Mouse (Mus musculus): ENCODE results near the gene Ppp1r36. TPM values are rescaled to one million over a fixed set of nuclear protein-coding genes. Genes with fewer than 3 reads are reported as not detected.
"Not testable (repeated sequence)": the region's sequence is repeated elsewhere in the genome, so short reads cannot be mapped to it uniquely, and the experiment has no call there.

Gene Ppp1r36
- polyA plus RNA-seq, 1 experiment from 2014 or later, result 1.9 TPM

- no peak overlapping the region for H3K4me2 ChIP-seq (replicated peaks; ENCODE audit: low read depth, low read length)
- H3K36me3 ChIP-seq (ENCODE audit: control insufficient read depth, insufficient read depth, low read length), result no peaks in the 10 kb centered on the region
- no peaks in the 10 kb centered on the region for H3K4me1 ChIP-seq (replicated peaks; ENCODE audit: control insufficient read depth, insufficient read depth, low read length)
- no peak for DNase-seq (ENCODE audit: low spot score)
- WGBS, result 58% methylated on average over 5 of the region's 5 CpGs
- ATAC-seq (ENCODE audit: low FRiP score), result no peak
- no peak overlapping the region for H3K9ac ChIP-seq (ENCODE audit: low read depth, low read length)
- H3K4me3 ChIP-seq (ENCODE audit: low read depth, low read length), result no peak overlapping the region
- H3K27me3 ChIP-seq (ENCODE audit: control insufficient read depth, insufficient read depth, low read length), result no peaks in the 10 kb centered on the region
- H3K9me3 ChIP-seq (ENCODE audit: control insufficient read depth, low read length), result no peaks in the 10 kb centered on the region
- H3K27ac ChIP-seq (ENCODE audit: low read depth, low read length), result no peak overlapping the region
These were observed 13.6 kb downstream of the Ppp1r36 start for GRCm38 (mm10) chr12:76430879-76431406.

- Histone ChIP-seq H3K36me3 (ENCODE audit: control insufficient read depth, insufficient read depth, low read length) (no peaks in the 10 kb centered on the region), H3K4me3 (ENCODE audit: low read depth, low read length) (no peak overlapping the region), H3K27ac (ENCODE audit: low read depth, low read length) (no peak overlapping the region), H3K9me3 (ENCODE audit: control insufficient read depth, low read length) (no peaks in the 10 kb centered on the region), H3K4me2 (replicated peaks; ENCODE audit: low read depth, low read length) (no peak overlapping the region), H3K4me1 (replicated peaks; ENCODE audit: control insufficient read depth, insufficient read depth, low read length) (no peaks in the 10 kb centered on the region), H3K9ac (ENCODE audit: low read depth, low read length) (no peak overlapping the region), H3K27me3 (ENCODE audit: control insufficient read depth, insufficient read depth, low read length) (no peaks in the 10 kb centered on the region)
- no peak for ATAC-seq (ENCODE audit: low FRiP score)
- WGBS, result 92% methylated on average over 6 of the region's 6 CpGs
- no peak for DNase-seq (ENCODE audit: low spot score)
These were observed 14.1 kb downstream of the Ppp1r36 start for GRCm38 (mm10) chr12:76431431-76431830.

- Histone ChIP-seq H3K4me2 (replicated peaks; ENCODE audit: low read depth, low read length) (no peak overlapping the region), H3K27me3 (ENCODE audit: control insufficient read depth, insufficient read depth, low read length) (no peaks in the 10 kb centered on the region), H3K4me1 (replicated peaks; ENCODE audit: control insufficient read depth, insufficient read depth, low read length) (no peaks in the 10 kb centered on the region), H3K9ac (ENCODE audit: low read depth, low read length) (no peak overlapping the region), H3K27ac (ENCODE audit: low read depth, low read length) (no peak overlapping the region), H3K36me3 (ENCODE audit: control insufficient read depth, insufficient read depth, low read length) (no peaks in the 10 kb centered on the region), H3K9me3 (ENCODE audit: control insufficient read depth, low read length) (no peaks in the 10 kb centered on the region), H3K4me3 (ENCODE audit: low read depth, low read length) (no peak overlapping the region)
- 39% methylated on average over 7 of the region's 7 CpGs for WGBS
- DNase-seq (ENCODE audit: low spot score) (no peak), ATAC-seq (ENCODE audit: low FRiP score) (no peak)
These were observed 16.8 kb downstream of the Ppp1r36 start for GRCm38 (mm10) chr12:76434111-76434510.

GRCm38 (mm10) chr12:76435084-76435483, 17.7 kb downstream of the Ppp1r36 start:
- no peak for ATAC-seq (ENCODE audit: low FRiP score)
- Histone ChIP-seq H3K36me3 (ENCODE audit: control insufficient read depth, insufficient read depth, low read length) (no peaks in the 10 kb centered on the region), H3K27ac (ENCODE audit: low read depth, low read length) (no peak overlapping the region), H3K4me3 (ENCODE audit: low read depth, low read length) (peak overlapping the region; percentile 23), H3K4me2 (replicated peaks; ENCODE audit: low read depth, low read length) (peak overlapping the region; percentile 54), H3K27me3 (ENCODE audit: control insufficient read depth, insufficient read depth, low read length) (no peaks in the 10 kb centered on the region), H3K4me1 (replicated peaks; ENCODE audit: control insufficient read depth, insufficient read depth, low read length) (no peaks in the 10 kb centered on the region), H3K9ac (ENCODE audit: low read depth, low read length) (peak overlapping the region; percentile 34; the same call in 1 of the 2 replicates), H3K9me3 (ENCODE audit: control insufficient read depth, low read length) (no peaks in the 10 kb centered on the region)
- no peak for DNase-seq (ENCODE audit: low spot score)
- WGBS, result 3% methylated on average over 17 of the region's 17 CpGs

GRCm38 (mm10) chr12:76435549-76435948, 18.2 kb downstream of the Ppp1r36 start:
- 40% methylated on average over 8 of the region's 8 CpGs for WGBS
- Histone ChIP-seq H3K9ac (ENCODE audit: low read depth, low read length) (no peak overlapping the region), H3K27ac (ENCODE audit: low read depth, low read length) (no peak overlapping the region), H3K36me3 (ENCODE audit: control insufficient read depth, insufficient read depth, low read length) (no peaks in the 10 kb centered on the region), H3K9me3 (ENCODE audit: control insufficient read depth, low read length) (no peaks in the 10 kb centered on the region), H3K27me3 (ENCODE audit: control insufficient read depth, insufficient read depth, low read length) (no peaks in the 10 kb centered on the region), H3K4me3 (ENCODE audit: low read depth, low read length) (no peak overlapping the region), H3K4me1 (replicated peaks; ENCODE audit: control insufficient read depth, insufficient read depth, low read length) (no peaks in the 10 kb centered on the region), H3K4me2 (replicated peaks; ENCODE audit: low read depth, low read length) (no peak overlapping the region)
- no peak for DNase-seq (ENCODE audit: low spot score)
- ATAC-seq (ENCODE audit: low FRiP score), result no peak

- H3K27me3 ChIP-seq (ENCODE audit: control insufficient read depth, insufficient read depth, low read length); H3K4me2 ChIP-seq (replicated peaks; ENCODE audit: low read depth, low read length); H3K9me3 ChIP-seq (ENCODE audit: control insufficient read depth, low read length); ATAC-seq (ENCODE audit: low FRiP score); H3K9ac ChIP-seq (ENCODE audit: low read depth, low read length); H3K4me1 ChIP-seq (replicated peaks; ENCODE audit: control insufficient read depth, insufficient read depth, low read length); H3K36me3 ChIP-seq (ENCODE audit: control insufficient read depth, insufficient read depth, low read length); H3K4me3 ChIP-seq (ENCODE audit: low read depth, low read length); DNase-seq (ENCODE audit: low spot score); H3K27ac ChIP-seq (ENCODE audit: low read depth, low read length): not testable (repeated sequence)
- 79% methylated on average over 6 of the region's 6 CpGs for WGBS
These were observed 26.1 kb downstream of the Ppp1r36 start for GRCm38 (mm10) chr12:76443488-76443887.

- no peak overlapping the region for H3K27ac ChIP-seq (ENCODE audit: low read depth, low read length)
- DNase-seq (ENCODE audit: low spot score) (no peak), ATAC-seq (ENCODE audit: low FRiP score) (no peak)
- no peak overlapping the region for H3K4me3 ChIP-seq (ENCODE audit: low read depth, low read length)
- no peaks in the 10 kb centered on the region for H3K27me3 ChIP-seq (ENCODE audit: control insufficient read depth, insufficient read depth, low read length)
- H3K9ac ChIP-seq (ENCODE audit: low read depth, low read length), result no peak overlapping the region
- H3K9me3 ChIP-seq (ENCODE audit: control insufficient read depth, low read length), result no peaks in the 10 kb centered on the region
- no peak overlapping the region for H3K4me2 ChIP-seq (replicated peaks; ENCODE audit: low read depth, low read length)
- H3K4me1 ChIP-seq (replicated peaks; ENCODE audit: control insufficient read depth, insufficient read depth, low read length), result no peaks in the 10 kb centered on the region
- WGBS, result 61% methylated on average over 10 of the region's 10 CpGs
- H3K36me3 ChIP-seq (ENCODE audit: control insufficient read depth, insufficient read depth, low read length), result no peaks in the 10 kb centered on the region
These were observed 27.0 kb downstream of the Ppp1r36 start for GRCm38 (mm10) chr12:76444359-76444772.

- Histone ChIP-seq H3K27ac (ENCODE audit: low read depth, low read length) (no peak overlapping the region), H3K27me3 (ENCODE audit: control insufficient read depth, insufficient read depth, low read length) (no peaks in the 10 kb centered on the region), H3K36me3 (ENCODE audit: control insufficient read depth, insufficient read depth, low read length) (no peaks in the 10 kb centered on the region), H3K4me2 (replicated peaks; ENCODE audit: low read depth, low read length) (no peak overlapping the region), H3K9me3 (ENCODE audit: control insufficient read depth, low read length) (no peaks in the 10 kb centered on the region), H3K9ac (ENCODE audit: low read depth, low read length) (no peak overlapping the region), H3K4me1 (replicated peaks; ENCODE audit: control insufficient read depth, insufficient read depth, low read length) (no peaks in the 10 kb centered on the region), H3K4me3 (ENCODE audit: low read depth, low read length) (no peak overlapping the region)
- 80% methylated on average over 6 of the region's 6 CpGs for WGBS
- ATAC-seq (ENCODE audit: low FRiP score), result no peak
- no peak for DNase-seq (ENCODE audit: low spot score)
These were observed 27.5 kb downstream of the Ppp1r36 start for GRCm38 (mm10) chr12:76444862-76445261.

- no peak for DNase-seq (ENCODE audit: low spot score)
- no peak for ATAC-seq (ENCODE audit: low FRiP score)
- 84% methylated on average over 11 of the region's 11 CpGs for WGBS
These were observed 28.9 kb downstream of the Ppp1r36 start for GRCm38 (mm10) chr12:76446201-76446600.

More at GRCm38 (mm10) chr12:76446201-76446600, 28.9 kb downstream of the Ppp1r36 start:
- H3K27ac ChIP-seq (ENCODE audit: low read depth, low read length), result no peak overlapping the region
- no peaks in the 10 kb centered on the region for H3K4me1 ChIP-seq (replicated peaks; ENCODE audit: control insufficient read depth, insufficient read depth, low read length)
- H3K9me3 ChIP-seq (ENCODE audit: control insufficient read depth, low read length), result no peaks in the 10 kb centered on the region
- H3K4me2 ChIP-seq (replicated peaks; ENCODE audit: low read depth, low read length), result no peak overlapping the region
- H3K27me3 ChIP-seq (ENCODE audit: control insufficient read depth, insufficient read depth, low read length), result no peaks in the 10 kb centered on the region
- no peak overlapping the region for H3K4me3 ChIP-seq (ENCODE audit: low read depth, low read length)
- H3K36me3 ChIP-seq (ENCODE audit: control insufficient read depth, insufficient read depth, low read length), result no peaks in the 10 kb centered on the region
- H3K9ac ChIP-seq (ENCODE audit: low read depth, low read length), result no peak overlapping the region
